Mouse (Mus musculus) myocyte (in vitro differentiated cells): ENCODE measurements around the gene Gm5737. TPM values are rescaled to one million over a fixed set of nuclear protein-coding genes. Genes with fewer than 3 reads are reported as not detected.

Source experiments
- H3K27me3 ChIP-seq: one replicate; pipeline ENCODE4 v1.6.1; 2011; ENCODE audit not compliant: control insufficient read depth, insufficient read depth, insufficient read length
- H3K36me3 ChIP-seq: one replicate; pipeline ENCODE4 v1.6.1; 2011; ENCODE audit not compliant: control insufficient read depth, insufficient read depth
- H3K4me2 ChIP-seq: one replicate; pipeline ENCODE4 v1.6.1; 2011; ENCODE audit warnings: low read depth, control low read depth
- H3K4me3 ChIP-seq: one replicate; pipeline ENCODE4 v1.5.1; 2011; ENCODE audit warnings: mild to moderate bottlenecking, control low read depth, moderate library complexity
- H3K79me2 ChIP-seq: one replicate; pipeline ENCODE4 v1.6.1; 2011; ENCODE audit not compliant: control insufficient read depth, insufficient read depth
- H3ac ChIP-seq: one replicate; pipeline ENCODE4 v1.6.1; 2011; ENCODE audit not compliant: control insufficient read depth, insufficient read length
- CEBPB ChIP-seq: IDR thresholded peaks from 2 replicates; pipeline ENCODE4 v1.6.1; 2011; ENCODE audit warnings: mild to moderate bottlenecking, moderate library complexity; ENCODE audit not compliant: poor library complexity, insufficient read depth, severe bottlenecking
- E2F4 ChIP-seq: IDR thresholded peaks from one replicate; pipeline ENCODE4 v1.6.1; 2011; ENCODE audit warnings: mild to moderate bottlenecking, control low read depth, moderate library complexity; ENCODE audit not compliant: insufficient read depth
- MAX ChIP-seq: IDR thresholded peaks from one replicate; pipeline ENCODE4 v1.6.1; 2011; ENCODE audit warnings: low read depth, mild to moderate bottlenecking, control low read depth
- MYOD1 ChIP-seq, 3 experiments: IDR thresholded peaks; one replicate each; pipeline ENCODE4 v1.6.1; 2011; ENCODE audit warnings: control low read depth in 2 of 3, low read depth in 2 of 3, mild to moderate bottlenecking in 2 of 3, moderate library complexity in 1 of 3; ENCODE audit not compliant: insufficient read length in 2 of 3, control insufficient read depth in 1 of 3
- MYOG ChIP-seq, 3 experiments: IDR thresholded peaks; one replicate each; pipeline ENCODE4 v1.6.1; 2011; ENCODE audit warnings: control low read depth in 2 of 3, low read depth in 2 of 3, mild to moderate bottlenecking in 2 of 3; ENCODE audit not compliant: insufficient read length in 2 of 3, control insufficient read depth in 1 of 3, insufficient read depth in 1 of 3
- POLR2A ChIP-seq: IDR thresholded peaks from one replicate; pipeline ENCODE4 v1.6.1; 2011; ENCODE audit warnings: low read depth, mild to moderate bottlenecking, control low read depth, moderate library complexity; ENCODE audit not compliant: insufficient read length
- POLR2AphosphoS2 ChIP-seq: IDR thresholded peaks from one replicate; pipeline ENCODE4 v1.6.1; 2011; ENCODE audit warnings: low read depth, control low read depth; ENCODE audit not compliant: insufficient read length
- REST ChIP-seq: IDR thresholded peaks from one replicate; pipeline ENCODE4 v1.6.1; 2011; ENCODE audit warnings: mild to moderate bottlenecking, control low read depth, moderate library complexity; ENCODE audit not compliant: insufficient read depth, insufficient read length
- SRF ChIP-seq: IDR thresholded peaks from one replicate; pipeline ENCODE4 v1.6.1; 2011; ENCODE audit warnings: low read depth; ENCODE audit not compliant: control insufficient read depth, insufficient read length
- TCF12 ChIP-seq: IDR thresholded peaks from one replicate; pipeline ENCODE4 v1.6.1; 2011; ENCODE audit warnings: mild to moderate bottlenecking, control low read depth; ENCODE audit not compliant: poor library complexity, insufficient read depth, severe bottlenecking
- TCF3 ChIP-seq: IDR thresholded peaks from one replicate; pipeline ENCODE4 v1.6.1; 2011; ENCODE audit warnings: low read depth, control low read depth; ENCODE audit not compliant: insufficient read length
- USF1 ChIP-seq: IDR thresholded peaks from one replicate; pipeline ENCODE4 v1.6.1; 2011; ENCODE audit warnings: low read depth, mild to moderate bottlenecking, control low read depth, moderate library complexity
- polyA plus RNA-seq: library from polyadenylated mRNA; unstranded; fragments of >200 nt; fragmentation: generic; extraction: Trizol; gene quantifications from one replicate; pipeline ENCODE4 v1.2.1, GENCODE M21; 2012; ENCODE audit warnings: missing spikeins

Gm5737 gene
- polyA plus RNA-seq, 1 experiment: not detected

- TF ChIP-seq POLR2AphosphoS2 (no peak), E2F4 (no peak), MYOD1 (IDR thresholded peaks at IDR 0.05; ENCODE audit: control insufficient read depth in 1 of 3, insufficient read length in 2 of 3, low read depth in 2 of 3) (peak in 1 of 3 experiments; percentile 54), TCF3 (no peak), CEBPB (no peak), SRF (peak; percentile 36), MAX (no peak), POLR2A (no peak), MYOG (IDR thresholded peaks at IDR 0.05; ENCODE audit: control insufficient read depth in 1 of 3, insufficient read depth in 1 of 3, insufficient read length in 2 of 3, low read depth in 2 of 3) (no peak), USF1 (no peak), TCF12 (no peak), REST (no peak)
- no peaks in the 10 kb centered on the region for H3K36me3 ChIP-seq
- peaks cover 10% of the 10 kb centered on the region for H3K79me2 ChIP-seq
- no peak overlapping the region for H3ac ChIP-seq
- peak overlapping the region; percentile 72 for H3K4me2 ChIP-seq
- no peak overlapping the region for H3K4me3 ChIP-seq
- no peaks in the 10 kb centered on the region for H3K27me3 ChIP-seq
These were observed 53.7 kb downstream of the Gm5737 start for GRCm38 (mm10) chr7:120865832-120866231.

- no peaks in the 10 kb centered on the region for H3K36me3 ChIP-seq
- H3ac ChIP-seq: no peak overlapping the region
- TF ChIP-seq CEBPB (no peak), TCF12 (no peak), SRF (no peak), TCF3 (no peak), USF1 (no peak), REST (no peak), MAX (no peak), E2F4 (no peak), MYOD1 (IDR thresholded peaks at IDR 0.05; ENCODE audit: control insufficient read depth in 1 of 3, insufficient read length in 2 of 3, low read depth in 2 of 3) (no peak), MYOG (IDR thresholded peaks at IDR 0.05; ENCODE audit: control insufficient read depth in 1 of 3, insufficient read depth in 1 of 3, insufficient read length in 2 of 3, low read depth in 2 of 3) (no peak), POLR2AphosphoS2 (no peak), POLR2A (no peak)
- peak overlapping the region; percentile 72 for H3K4me2 ChIP-seq
- H3K79me2 ChIP-seq: peaks cover 10% of the 10 kb centered on the region
- H3K27me3 ChIP-seq: no peaks in the 10 kb centered on the region
- no peak overlapping the region for H3K4me3 ChIP-seq
These were observed 54.5 kb downstream of the Gm5737 start for GRCm38 (mm10) chr7:120866684-120867083.

- no peak for TF ChIP-seq MYOD1 (IDR thresholded peaks at IDR 0.05; ENCODE audit: control insufficient read depth in 1 of 3, insufficient read length in 2 of 3, low read depth in 2 of 3)
- no peak for TF ChIP-seq MYOG (IDR thresholded peaks at IDR 0.05; ENCODE audit: control insufficient read depth in 1 of 3, insufficient read depth in 1 of 3, insufficient read length in 2 of 3, low read depth in 2 of 3)
- TF ChIP-seq TCF3: no peak
- peaks cover 10% of the 10 kb centered on the region for H3K79me2 ChIP-seq
- no peak overlapping the region for H3ac ChIP-seq
- H3K4me2 ChIP-seq: no peak overlapping the region
- no peaks in the 10 kb centered on the region for H3K36me3 ChIP-seq
- no peak overlapping the region for H3K4me3 ChIP-seq
- no peaks in the 10 kb centered on the region for H3K27me3 ChIP-seq
These were observed 55.6 kb downstream of the Gm5737 start for GRCm38 (mm10) chr7:120867720-120868119.

GRCm38 (mm10) chr7:120869883-120870282, 57.7 kb downstream of the Gm5737 start:
- no peaks in the 10 kb centered on the region for H3K27me3 ChIP-seq
- no peak overlapping the region for H3K4me3 ChIP-seq
- peaks cover 5% of the 10 kb centered on the region for H3K79me2 ChIP-seq
- H3ac ChIP-seq: no peak overlapping the region
- TF ChIP-seq CEBPB: no peak
- no peak for TF ChIP-seq TCF3
- TF ChIP-seq TCF12: no peak
- no peak for TF ChIP-seq USF1
- TF ChIP-seq E2F4: no peak
- no peak for TF ChIP-seq POLR2A
- no peak for TF ChIP-seq MYOG (IDR thresholded peaks at IDR 0.05; ENCODE audit: control insufficient read depth in 1 of 3, insufficient read depth in 1 of 3, insufficient read length in 2 of 3, low read depth in 2 of 3)
- TF ChIP-seq MAX: no peak
- TF ChIP-seq MYOD1 (IDR thresholded peaks at IDR 0.05; ENCODE audit: control insufficient read depth in 1 of 3, insufficient read length in 2 of 3, low read depth in 2 of 3): no peak
- no peak for TF ChIP-seq POLR2AphosphoS2
- no peak for TF ChIP-seq REST
- H3K36me3 ChIP-seq: peaks cover 4% of the 10 kb centered on the region
- H3K4me2 ChIP-seq: no peak overlapping the region

- Histone ChIP-seq H3K36me3 (peaks cover 4% of the 10 kb centered on the region), H3ac (no peak overlapping the region), H3K27me3 (no peaks in the 10 kb centered on the region), H3K4me2 (no peak overlapping the region), H3K4me3 (no peak overlapping the region), H3K79me2 (peaks cover 5% of the 10 kb centered on the region)
- no peak for TF ChIP-seq TCF12
- no peak for TF ChIP-seq CEBPB
- TF ChIP-seq MYOD1 (IDR thresholded peaks at IDR 0.05; ENCODE audit: control insufficient read depth in 1 of 3, insufficient read length in 2 of 3, low read depth in 2 of 3): no peak
- no peak for TF ChIP-seq TCF3
- no peak for TF ChIP-seq SRF
- TF ChIP-seq USF1: no peak
- no peak for TF ChIP-seq MYOG (IDR thresholded peaks at IDR 0.05; ENCODE audit: control insufficient read depth in 1 of 3, insufficient read depth in 1 of 3, insufficient read length in 2 of 3, low read depth in 2 of 3)
- no peak for TF ChIP-seq POLR2AphosphoS2
- no peak for TF ChIP-seq POLR2A
- no peak for TF ChIP-seq MAX
- TF ChIP-seq E2F4: no peak
- no peak for TF ChIP-seq REST
These were observed 58.4 kb downstream of the Gm5737 start for GRCm38 (mm10) chr7:120870431-120871008.
